Mouse (Mus musculus): Measurements from ENCODE around the gene LTO1. TPM values are rescaled to one million over a fixed set of nuclear protein-coding genes. Genes with fewer than 3 reads are reported as not detected.
A peak's percentile ranks its signal among the peaks of the same experiment; 100 is the strongest.
"Not testable (repeated sequence)": the region's sequence is repeated elsewhere in the genome, so short reads cannot be mapped to it uniquely, and the experiment has no call there.

The LTO1 gene
- polyA plus RNA-seq, 1 experiment from 2014 or later = 35.9 TPM

DNA sequence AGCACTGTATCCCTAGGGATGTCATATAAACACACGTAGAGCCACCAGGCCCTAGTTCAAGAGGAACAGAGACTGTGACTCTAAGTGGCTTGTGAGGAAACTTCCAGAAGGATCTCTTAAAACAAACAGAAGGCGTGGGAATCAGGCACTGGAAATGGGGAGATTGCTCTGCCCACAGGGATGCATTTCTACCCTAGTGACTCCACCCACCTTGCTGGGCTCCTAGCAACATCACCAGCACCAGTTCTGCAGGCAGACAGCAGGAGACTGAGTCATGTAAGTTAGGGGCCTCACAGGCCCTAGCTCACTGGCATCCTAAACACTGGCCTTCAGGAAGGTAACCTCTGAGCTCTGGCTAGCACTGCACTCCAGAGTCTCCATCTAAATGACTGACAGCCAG is 23.0 kb upstream of the LTO1 start:
- CTCF ChIA-PET = interaction anchor here (1.4 kb wide), 1 partner anchor 111 kb away, joined by 3 read pairs; no protein-coding TSS in a partner anchor
- DNase-seq (ENCODE audit: low read depth, low spot score) (no peak), ATAC-seq (no peak)
- no peak for TF ChIP-seq CTCF (IDR thresholded peaks at IDR 0.05)
- in situ Hi-C loops (cut with MboI; ENCODE audit: low pct_unique_long_range_greater_than_20kb) = loop anchor here (5.0 kb wide), 1 partner anchor 190 kb away; no protein-coding TSS in a partner anchor
- POLR2A ChIA-PET = no interaction called here
- H3K27me3 ChIP-seq = peaks cover 17% of the 10 kb centered on the region

GRCm38 (mm10) chr7:144892322-144892721 is 22.6 kb upstream of the LTO1 start:
- H3K27me3 ChIP-seq = peaks cover 22% of the 10 kb centered on the region
- no peak for DNase-seq (ENCODE audit: low read depth, low spot score)
- ChIA-PET CTCF (interaction anchor here (1.0 to 1.4 kb wide), 2 partner anchors 111 to 305 kb away, joined by 3 to 4 read pairs; no protein-coding TSS in a partner anchor), POLR2A (interaction anchor here (0.8 kb wide), 1 partner anchor 8 kb away, joined by 3 read pairs; no protein-coding TSS in a partner anchor)
- in situ Hi-C loops (cut with MboI; ENCODE audit: low pct_unique_long_range_greater_than_20kb) = loop anchor here (5.0 kb wide), 1 partner anchor 190 kb away; no protein-coding TSS in a partner anchor
- no peak for TF ChIP-seq CTCF (IDR thresholded peaks at IDR 0.05)
- ATAC-seq = no peak

- POLR2A ChIA-PET = no interaction called here
- H3K27me3 ChIP-seq = peaks cover 34% of the 10 kb centered on the region
- no peak for TF ChIP-seq CTCF (IDR thresholded peaks at IDR 0.05)
- in situ Hi-C loops (cut with MboI; ENCODE audit: low pct_unique_long_range_greater_than_20kb) = loop anchor here (5.0 kb wide), 1 partner anchor 192 kb away; no protein-coding TSS in a partner anchor
- CTCF ChIA-PET = no interaction called here
- no peak for ATAC-seq
- no peak for DNase-seq (ENCODE audit: low read depth, low spot score)
Measured at GRCm38 (mm10) chr7:144894191-144894590, 20.7 kb upstream of the LTO1 start.

DNA sequence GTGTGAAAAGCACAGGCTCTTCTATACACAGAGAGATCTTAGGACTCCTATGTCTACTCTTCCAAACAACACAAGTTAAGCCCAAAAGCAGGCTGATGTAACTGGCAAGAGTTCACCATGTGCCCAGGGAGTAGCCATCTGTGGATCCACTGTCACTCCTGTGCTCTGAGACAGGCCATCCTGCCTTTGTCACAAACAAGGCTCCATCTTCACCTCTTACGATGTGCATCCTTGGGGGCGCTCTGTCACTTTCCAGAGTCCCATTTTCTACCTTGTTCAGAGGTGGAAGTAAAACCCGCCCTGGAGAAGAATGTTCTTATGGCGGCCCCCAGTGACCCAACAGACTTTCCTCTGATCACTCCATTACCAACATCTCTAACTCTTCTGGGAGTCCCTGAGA is 20.2 kb upstream of the LTO1 start:
- ChIA-PET CTCF (interaction anchor here (1.6 to 1.8 kb wide), 3 partner anchors 95 to 308 kb away, joined by 6 to 11 read pairs (median 6); no protein-coding TSS in a partner anchor), POLR2A (no interaction called here)
- ATAC-seq (no peak), DNase-seq (ENCODE audit: low read depth, low spot score) (no peak)
- TF ChIP-seq CTCF (IDR thresholded peaks at IDR 0.05) = no peak
- peaks cover 34% of the 10 kb centered on the region for H3K27me3 ChIP-seq
- in situ Hi-C loops (cut with MboI; ENCODE audit: low pct_unique_long_range_greater_than_20kb) = loop anchor here (5.0 kb wide), 3 partner anchors 112 to 312 kb away; partner anchors contain the start of gene Fadd

- ChIA-PET CTCF (interaction anchor here (0.8 to 1.8 kb wide), 4 partner anchors 96 to 309 kb away, joined by 3 to 11 read pairs (median 6); no protein-coding TSS in a partner anchor), POLR2A (no interaction called here)
- ATAC-seq (peak; percentile 50), DNase-seq (ENCODE audit: low read depth, low spot score) (no peak)
- no peak for TF ChIP-seq CTCF (IDR thresholded peaks at IDR 0.05)
- in situ Hi-C loops (cut with MboI; ENCODE audit: low pct_unique_long_range_greater_than_20kb) = loop anchor here (5.0 kb wide), 2 partner anchors 113 to 313 kb away; partner anchors contain the start of gene Fadd
- H3K27me3 ChIP-seq = peaks cover 41% of the 10 kb centered on the region
Measured at GRCm38 (mm10) chr7:144895305-144896111, 19.4 kb upstream of the LTO1 start.

GRCm38 (mm10) chr7:144896294-144897218 is 18.3 kb upstream of the LTO1 start, which contains the start of gene Fgf15:
TSS of gene Fgf15 (plus strand) at chr7:144896531.
- ATAC-seq = peak; percentile 8
- CTCF ChIA-PET = interaction anchor here (0.6 to 1.8 kb wide), 4 partner anchors 97 to 310 kb away, joined by 3 to 11 read pairs (median 6); no protein-coding TSS in a partner anchor
- DNase-seq (ENCODE audit: low read depth, low spot score) = no peak
- POLR2A ChIA-PET = no interaction called here
- in situ Hi-C loops (cut with MboI; ENCODE audit: low pct_unique_long_range_greater_than_20kb) = loop anchor here (5.0 kb wide), 2 partner anchors 114 to 314 kb away; partner anchors contain the start of gene Fadd
- peaks cover 41% of the 10 kb centered on the region for H3K27me3 ChIP-seq
- TF ChIP-seq CTCF (IDR thresholded peaks at IDR 0.05) = no peak

GRCm38 (mm10) chr7:144898506-144898905 is 16.4 kb upstream of the LTO1 start:
- peaks cover 41% of the 10 kb centered on the region for H3K27me3 ChIP-seq
- no peak for TF ChIP-seq CTCF (IDR thresholded peaks at IDR 0.05)
- ChIA-PET POLR2A (no interaction called here), CTCF (interaction anchor here (0.8 to 1.7 kb wide), 3 partner anchors 95 to 311 kb away, joined by 3 to 4 read pairs (median 3); no protein-coding TSS in a partner anchor)
- ATAC-seq = no peak
- in situ Hi-C loops (cut with MboI; ENCODE audit: low pct_unique_long_range_greater_than_20kb) = loop anchor here (5.0 kb wide), 2 partner anchors 116 to 316 kb away; partner anchors contain the start of gene Fadd
- DNase-seq (ENCODE audit: low read depth, low spot score) = no peak

DNA sequence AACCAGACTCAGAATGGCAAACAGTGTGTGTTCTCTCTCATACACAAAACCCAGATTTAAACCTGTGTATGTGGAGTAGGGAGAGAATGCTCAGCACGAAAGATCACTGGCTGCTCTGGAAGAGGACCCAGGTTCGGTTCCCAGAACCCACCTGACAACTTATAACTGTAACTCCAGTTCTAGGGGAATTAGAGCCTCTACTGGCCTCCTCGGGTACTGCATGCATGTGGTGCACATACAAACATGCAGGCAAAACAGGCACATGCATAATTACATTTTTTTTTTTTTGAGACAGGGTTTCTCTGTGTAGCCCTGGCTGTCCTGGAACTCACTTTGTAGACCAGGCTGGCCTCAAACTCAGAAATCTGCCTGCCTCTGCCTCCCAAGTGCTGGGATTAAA is 9.4 kb upstream of the LTO1 start:
- CTCF ChIA-PET; DNase-seq (ENCODE audit: low read depth, low spot score); POLR2A ChIA-PET; H3K27me3 ChIP-seq; ATAC-seq; in situ Hi-C loops (cut with MboI; ENCODE audit: low pct_unique_long_range_greater_than_20kb): not testable (repeated sequence)
- peak; percentile 52 for TF ChIP-seq CTCF (IDR thresholded peaks at IDR 0.05)

- ATAC-seq = peak; percentile 37
- ChIA-PET CTCF (interaction anchor here (1.3 to 1.8 kb wide), 3 partner anchors 8 to 323 kb away, joined by 4 to 7 read pairs (median 6); no protein-coding TSS in a partner anchor), POLR2A (no interaction called here)
- DNase-seq (ENCODE audit: low read depth, low spot score) = no peak
- TF ChIP-seq CTCF (IDR thresholded peaks at IDR 0.05) = peak; percentile 97
- in situ Hi-C loops (cut with MboI; ENCODE audit: low pct_unique_long_range_greater_than_20kb) = no loop called here
- no peaks in the 10 kb centered on the region for H3K27me3 ChIP-seq
Measured at GRCm38 (mm10) chr7:144906708-144907397, 8.0 kb upstream of the LTO1 start.

Measured in Patski (cell line).